Mouse (Mus musculus): ENCODE data around the gene Cep78. TPM values are rescaled to one million over a fixed set of nuclear protein-coding genes. Genes with fewer than 3 reads are reported as not detected.

Cep78 gene
- polyA plus RNA-seq, 1 experiment, result 1.9 TPM

DNA sequence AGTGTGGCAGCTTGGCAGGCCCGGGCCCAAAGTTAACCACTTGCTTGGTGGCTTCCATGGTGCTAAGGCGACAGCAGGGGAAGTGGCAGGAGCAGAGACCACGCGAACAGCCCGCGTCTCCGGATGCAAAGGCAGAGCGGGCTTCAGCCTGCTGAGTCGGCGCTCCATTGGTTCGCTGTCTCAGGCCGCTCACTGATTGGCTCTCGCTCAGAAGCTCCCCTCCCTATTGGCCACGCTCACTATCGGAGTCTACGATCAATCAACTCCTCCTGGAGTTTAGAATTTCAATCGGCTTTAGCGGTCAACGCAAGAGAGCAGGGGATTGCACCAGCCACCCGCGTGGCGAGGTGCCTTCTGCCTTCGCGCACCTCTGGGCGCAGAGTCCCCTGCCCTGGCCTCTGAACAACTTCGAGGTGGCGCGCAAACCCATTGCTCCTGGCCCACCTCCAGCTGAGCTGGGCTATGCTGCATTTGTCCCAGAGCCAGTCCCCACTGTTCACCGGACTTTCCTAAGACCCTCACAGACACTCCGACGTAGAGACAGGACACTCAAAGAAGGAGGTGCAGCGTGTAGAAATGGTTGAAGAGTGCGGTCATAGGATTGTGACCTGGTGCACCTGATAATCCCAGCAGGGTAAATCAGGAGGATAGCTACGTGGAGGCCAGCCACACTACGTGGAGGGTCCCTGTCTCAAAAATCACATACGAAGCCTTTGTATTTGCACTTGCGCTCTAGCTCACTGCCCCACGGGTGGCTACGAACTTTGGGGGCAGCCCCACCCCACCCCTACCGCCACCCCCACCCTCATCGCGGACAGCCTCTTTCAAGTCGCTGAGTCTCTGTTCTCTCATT, 59.7 kb downstream of the Cep78 start:
- no peak; the same call in 1 of the 2 replicates for TF ChIP-seq POLR2A (IDR thresholded peaks at IDR 0.05; ENCODE audit: low read depth, low read length)
- TF ChIP-seq CTCF (IDR thresholded peaks at IDR 0.05; ENCODE audit: extremely low read depth, insufficient read depth, insufficient read length, insufficient replicate concordance), result no peak
- Histone ChIP-seq H3K36me3 (ENCODE audit: control insufficient read depth, insufficient read depth, low read length) (no peaks in the 10 kb centered on the region), H3K4me1 (ENCODE audit: control insufficient read depth, insufficient read depth, insufficient read length) (no peaks in the 10 kb centered on the region; the same call in 1 of the 2 replicates), H3K27ac (ENCODE audit: insufficient read depth, low read length) (peak overlapping the region; percentile 26; the same call in 1 of the 2 replicates), H3K27me3 (ENCODE audit: control insufficient read depth, insufficient read depth, low read length) (no peaks in the 10 kb centered on the region), H3K4me3 (ENCODE audit: extremely low read depth, insufficient read depth, insufficient read length) (peak overlapping the region; percentile 67)
- WGBS, result 9% methylated on average over 43 of the region's 43 CpGs
- peak; percentile 57 to 83 for DNase-seq (ENCODE audit: low read depth in 1 of 2, low spot score in 2 of 2)

DNA sequence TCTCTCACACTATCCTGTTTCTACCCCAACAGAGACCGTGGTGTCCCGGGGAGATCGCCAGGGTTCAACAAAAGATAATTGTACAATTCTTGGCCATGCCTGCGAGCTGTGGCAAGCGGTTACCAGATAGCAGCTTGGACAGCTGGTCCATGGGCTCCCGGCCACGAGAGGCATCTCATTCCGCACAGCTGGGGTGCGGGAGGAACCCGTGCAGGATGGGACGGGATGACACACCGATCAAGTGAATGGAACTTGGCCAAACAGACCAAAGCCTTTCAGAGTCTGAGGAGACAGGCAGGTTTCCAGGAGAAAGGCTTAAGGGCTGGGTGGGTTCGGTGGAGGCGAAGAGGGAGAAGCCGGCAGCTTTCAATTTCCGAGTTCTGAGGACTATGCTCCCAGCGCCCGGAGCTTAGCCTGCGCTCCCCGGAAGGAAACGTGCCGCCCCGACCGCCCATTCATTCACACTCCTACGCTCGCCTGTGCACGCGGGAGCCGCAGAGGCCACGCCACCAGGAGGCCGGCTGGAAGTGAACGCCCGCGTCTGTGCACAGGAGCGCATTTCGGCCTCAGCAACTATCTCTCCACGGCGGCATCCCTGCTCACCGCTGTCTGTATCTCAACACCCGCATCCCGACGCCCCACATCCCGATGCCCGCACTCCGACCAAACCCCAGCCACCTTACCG, 60.5 kb downstream of the Cep78 start:
- no peaks in the 10 kb centered on the region for H3K27me3 ChIP-seq (ENCODE audit: control insufficient read depth, insufficient read depth, low read length)
- no peaks in the 10 kb centered on the region for H3K36me3 ChIP-seq (ENCODE audit: control insufficient read depth, insufficient read depth, low read length)
- no peak for TF ChIP-seq CTCF (IDR thresholded peaks at IDR 0.05; ENCODE audit: extremely low read depth, insufficient read depth, insufficient read length, insufficient replicate concordance)
- DNase-seq (ENCODE audit: low read depth in 1 of 2, low spot score in 2 of 2), result peak in 1 of 2 experiments; percentile 47
- H3K4me1 ChIP-seq (ENCODE audit: control insufficient read depth, insufficient read depth, insufficient read length), result no peaks in the 10 kb centered on the region; the same call in 1 of the 2 replicates
- H3K4me3 ChIP-seq (ENCODE audit: extremely low read depth, insufficient read depth, insufficient read length), result peak overlapping the region; percentile 67
- under 1% methylated on average over 46 of the region's 46 CpGs for WGBS
- peak overlapping the region; percentile 26; the same call in 1 of the 2 replicates for H3K27ac ChIP-seq (ENCODE audit: insufficient read depth, low read length)

DNA sequence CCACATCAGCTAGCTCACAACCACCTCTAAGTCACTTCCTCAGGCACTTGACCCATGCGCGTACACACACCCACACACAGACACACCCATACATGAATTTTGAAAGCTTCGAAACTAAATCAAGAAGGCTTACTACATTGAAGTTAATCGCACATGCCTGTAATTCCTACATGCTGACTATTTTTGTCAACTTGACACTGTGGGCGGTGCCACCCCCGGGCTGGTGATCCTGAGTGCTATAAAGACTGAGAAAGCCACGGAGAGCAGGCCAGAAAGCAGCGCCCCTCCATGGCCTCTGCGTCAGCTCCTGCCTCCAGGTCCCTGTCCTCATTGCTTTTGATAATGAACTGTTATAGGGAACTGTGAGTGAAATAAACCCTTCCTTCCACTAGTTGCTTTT, 61.4 kb downstream of the Cep78 start:
- H3K27me3 ChIP-seq (ENCODE audit: control insufficient read depth, insufficient read depth, low read length), result no peaks in the 10 kb centered on the region
- H3K4me1 ChIP-seq (ENCODE audit: control insufficient read depth, insufficient read depth, insufficient read length), result no peaks in the 10 kb centered on the region; the same call in 1 of the 2 replicates
- H3K27ac ChIP-seq (ENCODE audit: insufficient read depth, low read length), result no peak overlapping the region
- peak overlapping the region; percentile 28; the same call in 1 of the 2 replicates for H3K4me3 ChIP-seq (ENCODE audit: extremely low read depth, insufficient read depth, insufficient read length)
- WGBS, result 19% methylated on average over 9 of the region's 9 CpGs
- DNase-seq (ENCODE audit: low read depth in 1 of 2, low spot score in 2 of 2), result no peak
- H3K36me3 ChIP-seq (ENCODE audit: control insufficient read depth, insufficient read depth, low read length), result no peaks in the 10 kb centered on the region
- no peak for TF ChIP-seq CTCF (IDR thresholded peaks at IDR 0.05; ENCODE audit: extremely low read depth, insufficient read depth, insufficient read length, insufficient replicate concordance)
- TF ChIP-seq POLR2A (IDR thresholded peaks at IDR 0.05; ENCODE audit: low read depth, low read length), result no peak

DNA sequence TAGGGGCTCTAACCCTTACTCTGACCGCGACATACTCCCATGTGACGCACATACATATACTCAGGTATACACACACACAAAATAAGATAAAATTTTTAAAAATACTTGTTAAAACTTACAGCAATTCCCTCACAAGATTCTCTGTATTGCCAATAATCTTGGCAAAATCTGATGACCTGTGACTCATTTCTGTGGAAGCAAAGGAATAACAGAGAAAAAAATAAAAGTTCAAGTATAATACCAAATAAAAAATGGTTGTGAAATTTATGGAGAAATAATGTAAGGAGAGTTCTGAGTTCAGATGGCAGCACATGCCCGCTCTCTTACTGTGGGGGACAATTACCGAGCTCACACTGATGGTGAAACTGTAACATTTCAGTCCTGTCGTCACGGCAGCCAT, 65.5 kb downstream of the Cep78 start:
- no peak overlapping the region for H3K4me3 ChIP-seq (ENCODE audit: extremely low read depth, insufficient read depth, insufficient read length)
- no peak for TF ChIP-seq CTCF (IDR thresholded peaks at IDR 0.05; ENCODE audit: extremely low read depth, insufficient read depth, insufficient read length, insufficient replicate concordance)
- no peak for DNase-seq (ENCODE audit: low read depth in 1 of 2, low spot score in 2 of 2)
- no peaks in the 10 kb centered on the region for H3K27me3 ChIP-seq (ENCODE audit: control insufficient read depth, insufficient read depth, low read length)
- WGBS, result 94% methylated on average over 7 of the region's 7 CpGs
- no peak overlapping the region for H3K27ac ChIP-seq (ENCODE audit: insufficient read depth, low read length)
- H3K36me3 ChIP-seq (ENCODE audit: control insufficient read depth, insufficient read depth, low read length), result peaks cover 6% of the 10 kb centered on the region
- H3K4me1 ChIP-seq (ENCODE audit: control insufficient read depth, insufficient read depth, insufficient read length), result no peaks in the 10 kb centered on the region

DNA sequence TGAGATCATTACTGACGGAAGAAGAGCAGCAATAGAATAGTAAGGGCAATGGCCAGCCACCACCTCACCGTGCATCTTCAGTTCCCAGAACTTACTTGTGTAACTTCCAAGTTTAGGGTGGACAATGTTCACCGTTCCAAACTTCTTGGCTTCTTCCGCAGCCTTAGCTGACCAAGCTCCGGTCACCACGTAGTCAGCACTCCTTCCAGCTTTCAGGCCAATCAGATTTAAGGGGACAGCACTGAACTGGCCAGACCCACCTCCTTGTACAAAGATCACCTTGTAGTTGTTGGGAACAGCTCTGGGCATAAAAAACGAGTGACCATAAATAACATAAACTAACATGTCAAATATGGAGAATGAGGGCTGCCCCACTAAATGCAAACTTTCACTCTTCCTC, 66.7 kb downstream of the Cep78 start:
- Histone ChIP-seq H3K27me3 (ENCODE audit: control insufficient read depth, insufficient read depth, low read length) (no peaks in the 10 kb centered on the region), H3K36me3 (ENCODE audit: control insufficient read depth, insufficient read depth, low read length) (peaks cover 6% of the 10 kb centered on the region), H3K4me3 (ENCODE audit: extremely low read depth, insufficient read depth, insufficient read length) (no peak overlapping the region), H3K27ac (ENCODE audit: insufficient read depth, low read length) (no peak overlapping the region), H3K4me1 (ENCODE audit: control insufficient read depth, insufficient read depth, insufficient read length) (no peaks in the 10 kb centered on the region)
- TF ChIP-seq POLR2A (IDR thresholded peaks at IDR 0.05; ENCODE audit: low read depth, low read length) (no peak), CTCF (IDR thresholded peaks at IDR 0.05; ENCODE audit: extremely low read depth, insufficient read depth, insufficient read length, insufficient replicate concordance) (no peak)
- no peak for DNase-seq (ENCODE audit: low read depth in 1 of 2, low spot score in 2 of 2)
- WGBS, result 92% methylated on average over 7 of the region's 7 CpGs

DNA sequence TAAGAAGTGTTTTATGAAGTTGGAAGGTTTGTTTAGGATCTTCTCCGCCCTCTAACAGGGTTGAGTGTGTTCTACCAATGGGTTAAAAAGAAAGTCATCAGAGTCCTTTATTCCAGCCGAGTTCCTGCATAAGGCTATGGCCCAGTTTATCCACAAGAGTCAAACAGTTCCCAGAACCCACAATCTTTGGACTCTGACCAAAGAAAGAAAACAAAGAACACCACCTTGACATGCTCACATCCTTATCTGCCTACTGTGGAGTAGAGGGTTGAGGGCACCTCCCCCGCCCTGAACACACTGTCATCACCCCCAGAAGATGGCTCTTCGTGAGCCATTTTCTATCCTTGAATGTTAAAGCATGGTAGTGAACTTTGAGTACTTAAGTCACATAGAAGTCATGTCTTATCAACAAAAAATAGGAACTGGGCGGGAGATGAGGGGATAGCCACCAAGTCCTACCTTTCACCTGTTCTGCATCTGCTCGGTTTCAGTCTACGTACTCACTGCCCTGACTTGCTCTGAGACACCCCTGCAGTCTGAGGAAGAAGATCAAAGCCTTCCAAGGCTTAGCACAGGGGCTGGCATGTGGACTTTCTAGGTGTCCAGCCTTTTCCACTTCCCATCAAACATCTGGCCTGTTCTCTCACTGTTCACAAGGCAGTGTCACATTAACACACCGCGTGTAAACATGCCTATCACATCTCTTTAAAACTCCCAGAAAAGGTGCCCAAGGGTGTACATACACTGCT, 71.4 kb downstream of the Cep78 start:
- 91% methylated on average over 9 of the region's 9 CpGs for WGBS
- no peak overlapping the region for H3K27ac ChIP-seq (ENCODE audit: insufficient read depth, low read length)
- peaks cover 9% of the 10 kb centered on the region for H3K36me3 ChIP-seq (ENCODE audit: control insufficient read depth, insufficient read depth, low read length)
- no peak for DNase-seq (ENCODE audit: low read depth in 1 of 2, low spot score in 2 of 2)
- TF ChIP-seq POLR2A (IDR thresholded peaks at IDR 0.05; ENCODE audit: low read depth, low read length) (no peak), CTCF (IDR thresholded peaks at IDR 0.05; ENCODE audit: extremely low read depth, insufficient read depth, insufficient read length, insufficient replicate concordance) (no peak)
- no peaks in the 10 kb centered on the region for H3K27me3 ChIP-seq (ENCODE audit: control insufficient read depth, insufficient read depth, low read length)
- no peak overlapping the region for H3K4me3 ChIP-seq (ENCODE audit: extremely low read depth, insufficient read depth, insufficient read length)
- no peaks in the 10 kb centered on the region for H3K4me1 ChIP-seq (ENCODE audit: control insufficient read depth, insufficient read depth, insufficient read length)
